Mouse (Mus musculus) embryo, embryonic 10.5 days (tissue): Measurements from ENCODE around the gene Tnfaip8l2.
A peak's percentile ranks its signal among the peaks of the same experiment; 100 is the strongest.
"Not testable (repeated sequence)": the region's sequence is repeated elsewhere in the genome, so short reads cannot be mapped to it uniquely, and the experiment has no call there.

Source experiments
- DNase-seq: peaks from one replicate; pipeline ENCODE4 v3.0.0-alpha.2; 2015; ENCODE audit warnings: low spot score

Gene Tnfaip8l2

DNA sequence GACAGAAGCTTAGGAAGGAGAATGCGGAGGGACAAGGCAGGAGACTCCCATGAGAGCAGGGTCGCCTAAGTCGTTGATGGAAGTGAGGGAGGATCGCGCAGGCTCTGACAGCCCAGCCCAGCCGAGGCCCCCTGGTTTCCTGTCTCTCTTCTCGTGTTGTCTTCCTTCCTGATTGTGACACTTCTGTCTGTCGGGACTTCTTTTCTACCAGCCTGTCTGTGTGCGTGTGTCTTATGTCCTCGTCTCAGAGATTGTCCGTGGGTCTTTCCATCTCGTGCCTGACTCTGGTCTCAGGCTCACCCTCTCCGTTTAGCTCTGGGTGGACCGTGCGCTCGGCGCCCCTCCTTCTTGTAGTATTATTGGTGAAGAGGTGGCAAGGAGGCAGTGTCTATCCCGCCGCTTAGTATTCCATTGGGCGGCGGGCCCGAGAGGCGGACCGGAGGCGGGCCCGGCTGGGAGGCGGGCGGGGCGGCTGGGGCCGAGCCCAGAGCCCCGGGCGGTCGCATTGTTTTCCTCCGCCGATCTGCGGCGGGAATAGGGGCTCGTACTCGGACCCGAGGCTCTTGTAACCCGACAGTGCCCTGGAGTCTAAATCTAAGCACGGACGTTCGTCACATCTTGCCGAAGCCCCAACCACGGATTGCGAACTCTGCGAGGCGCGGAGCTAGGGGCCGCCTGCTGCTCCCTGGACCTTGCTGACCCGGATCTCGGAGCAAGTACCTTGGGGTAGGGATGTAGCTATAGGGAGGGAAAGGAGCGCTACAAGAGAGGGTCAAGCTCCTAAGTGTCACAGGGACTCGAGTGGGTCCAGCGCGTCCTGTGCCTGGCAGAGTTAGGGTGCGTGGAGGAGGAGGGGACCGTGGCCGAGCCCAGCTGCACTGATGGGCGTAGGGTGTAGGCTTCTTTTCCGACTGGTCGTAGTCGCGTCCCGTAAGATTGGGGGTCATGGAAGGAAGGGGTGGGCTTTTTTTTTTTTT lies 18.1 kb upstream of the Tnfaip8l2 start, which contains the start of gene Sema6c:
Gene Sema6c (plus strand): TSS at position 471 of the 977 bp plus-strand sequence.
- peak; percentile 95 for DNase-seq

DNA sequence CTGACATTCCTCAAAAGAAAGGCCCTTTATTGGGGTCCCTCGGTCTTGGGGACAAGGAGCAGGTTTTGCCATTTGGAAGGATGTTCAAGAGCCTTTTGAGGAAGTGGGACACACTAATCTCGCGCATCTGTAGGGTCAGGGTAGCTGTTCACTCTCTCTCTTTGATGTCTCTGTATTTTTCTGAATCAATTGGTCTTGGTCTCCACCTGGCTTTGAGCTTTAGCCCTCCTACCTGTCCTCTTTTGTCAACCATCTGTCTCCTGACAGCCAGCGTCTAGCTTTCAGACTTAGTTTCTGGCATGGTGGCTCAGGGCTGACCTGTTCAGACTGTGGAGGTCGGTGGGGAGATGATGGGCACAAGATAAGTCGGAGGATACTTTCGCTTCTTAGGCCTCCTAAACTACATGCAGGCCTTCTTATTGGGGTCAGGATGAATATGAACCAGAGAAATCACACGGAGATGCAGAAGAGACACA lies 17.4 kb upstream of the Tnfaip8l2 start:
- DNase-seq = peak; percentile 38

DNA sequence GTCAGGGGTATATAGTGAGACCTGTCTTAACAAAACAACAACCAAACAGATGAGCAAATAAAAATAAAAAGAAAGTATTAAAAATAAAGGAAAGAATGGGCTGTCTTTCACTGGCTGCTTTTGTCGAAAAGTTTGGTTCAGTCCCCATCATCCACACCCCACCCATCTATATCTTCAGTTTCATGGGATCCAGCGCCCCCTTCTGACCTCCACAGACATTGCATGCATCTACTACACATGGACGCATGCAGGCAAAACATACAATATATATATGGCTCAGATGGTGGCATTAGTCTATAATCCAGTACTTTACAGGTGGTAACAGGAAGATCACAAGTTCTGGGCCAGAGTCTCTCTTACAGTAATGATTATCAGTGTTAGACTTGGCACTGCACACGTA lies 11.7 kb upstream of the Tnfaip8l2 start:
- no peak for DNase-seq

DNA sequence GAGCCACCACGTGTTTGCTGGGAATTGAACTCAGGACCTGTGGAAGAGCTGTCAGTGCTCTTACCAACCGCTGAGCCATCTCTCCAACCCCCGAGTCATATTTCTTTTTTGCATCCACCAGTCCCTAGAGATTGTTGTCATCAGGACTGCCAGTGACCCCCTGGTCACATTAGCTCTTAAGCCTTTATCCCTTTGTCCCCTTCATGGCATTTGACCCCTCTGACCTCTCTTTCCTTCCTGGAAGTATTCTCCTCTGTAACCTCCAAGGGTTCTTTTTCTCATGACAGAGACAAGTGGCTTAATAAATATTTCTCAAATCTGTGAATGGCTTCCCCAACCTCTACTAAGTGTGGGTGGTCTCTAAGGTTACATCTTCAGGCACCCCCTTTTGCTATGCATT lies 5.8 kb upstream of the Tnfaip8l2 start:
- peak; percentile 54 for DNase-seq

DNA sequence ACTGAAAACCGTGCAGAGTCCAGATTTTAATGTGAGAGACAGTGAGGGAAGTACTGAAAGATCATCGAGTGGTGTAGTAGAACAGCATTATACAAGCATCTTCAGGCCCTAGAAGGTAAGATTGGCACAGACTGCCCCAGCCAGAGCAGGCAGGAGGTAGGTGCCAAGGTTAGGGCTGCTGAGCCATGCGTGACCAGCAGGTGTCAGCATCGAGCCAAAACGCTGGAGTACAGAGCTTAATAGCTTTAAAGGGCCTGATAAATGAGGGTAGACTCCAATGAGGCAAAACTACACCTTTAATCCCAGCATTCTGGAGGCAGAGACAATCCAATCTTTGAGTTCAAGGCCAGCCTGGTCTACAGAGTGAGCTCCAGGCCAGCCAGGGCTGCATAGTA lies 454 bp upstream of the Tnfaip8l2 start:
- DNase-seq = peak; percentile 88

DNA sequence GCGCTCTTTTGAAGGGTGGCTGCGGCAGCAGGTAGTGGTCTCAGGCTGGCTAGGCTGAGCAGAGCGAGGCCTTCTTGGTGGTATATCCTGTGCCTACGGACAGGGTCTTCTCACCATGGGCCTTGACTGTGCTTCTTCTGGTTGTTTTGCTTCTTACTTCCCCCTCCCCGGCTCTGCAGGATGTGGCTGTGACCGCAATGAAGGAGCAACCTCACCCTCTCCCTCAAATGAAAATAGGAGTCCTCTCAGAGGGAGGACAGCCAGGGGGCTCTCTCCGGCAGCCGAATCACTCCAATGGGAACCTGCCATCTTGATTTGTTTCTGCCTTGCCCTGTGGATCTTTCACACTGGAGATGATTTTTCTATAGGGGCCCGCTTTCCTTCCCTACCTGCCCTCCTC lies 686 bp downstream of the Tnfaip8l2 start:
- no peak for DNase-seq

DNA sequence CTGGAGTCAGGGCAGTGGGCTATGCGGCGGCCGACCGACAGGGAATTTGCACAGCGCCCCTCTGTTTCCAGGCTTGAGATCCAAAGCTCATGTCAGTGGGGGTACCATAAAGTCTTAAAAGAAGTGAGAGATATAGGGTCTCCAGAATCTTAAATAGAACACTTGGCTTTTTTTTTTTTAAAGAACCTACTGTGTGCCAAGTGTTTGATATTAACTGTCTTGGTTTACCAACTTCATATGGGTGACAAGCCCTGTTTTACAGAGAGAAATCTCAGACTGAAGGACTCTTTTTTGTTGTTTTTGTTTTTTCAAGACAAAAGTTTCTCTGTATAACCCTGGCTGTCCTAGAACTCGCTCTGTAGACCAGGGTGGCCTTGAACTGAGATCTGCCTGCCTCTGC lies 1.4 kb downstream of the Tnfaip8l2 start:
- no peak for DNase-seq

DNA sequence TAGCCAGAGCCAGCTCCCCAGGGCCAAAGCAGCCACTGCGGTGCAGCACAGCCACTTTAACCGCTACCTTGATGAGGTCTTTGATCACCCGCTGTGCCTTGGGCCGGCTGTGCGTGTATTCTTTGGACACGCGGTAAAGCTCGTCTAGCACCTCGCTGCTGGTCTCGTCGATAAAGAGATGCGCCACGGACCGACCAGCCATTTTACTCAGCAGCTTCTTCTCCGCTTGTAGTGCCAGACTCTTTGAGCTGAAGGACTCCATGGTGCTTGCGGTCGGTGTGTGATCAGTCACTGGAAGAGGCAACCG lies 1.9 kb downstream of the Tnfaip8l2 start:
- no peak for DNase-seq

DNA sequence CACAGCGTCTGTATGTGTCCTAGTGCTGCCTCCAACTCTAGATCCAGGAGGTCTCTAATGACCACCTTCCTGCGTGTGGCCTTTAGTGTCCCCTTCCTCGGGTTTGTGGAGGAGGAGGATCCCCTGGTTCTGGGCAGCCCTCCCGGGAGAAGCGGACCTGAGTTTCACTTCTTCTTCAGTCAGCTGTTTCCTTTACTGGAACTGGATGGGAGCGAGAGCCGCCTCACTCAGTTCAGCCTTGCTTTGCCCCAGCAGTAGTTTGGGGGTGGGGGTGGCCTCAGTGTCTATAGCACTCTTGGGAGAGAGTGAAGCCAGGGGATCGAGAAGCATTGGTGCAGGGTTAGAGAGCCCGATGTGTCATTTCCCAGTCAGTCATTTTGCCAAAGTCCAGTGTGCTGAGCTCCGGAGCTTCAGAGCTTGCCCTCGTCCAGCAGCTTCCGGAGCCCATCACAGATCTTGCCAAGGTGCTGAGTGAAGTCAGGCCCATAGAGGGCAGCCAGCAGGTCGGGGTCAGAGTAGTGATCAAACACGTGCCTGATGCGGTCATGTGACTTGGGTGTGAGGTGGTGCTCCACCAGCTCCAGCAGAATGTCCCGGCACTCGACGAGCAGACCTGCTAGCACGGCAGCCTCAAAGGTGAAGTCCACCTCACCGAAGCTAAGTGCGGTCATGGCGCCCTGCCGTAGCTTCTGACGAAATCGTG lies 2.4 kb downstream of the Tnfaip8l2 start:
- DNase-seq = no peak

DNA sequence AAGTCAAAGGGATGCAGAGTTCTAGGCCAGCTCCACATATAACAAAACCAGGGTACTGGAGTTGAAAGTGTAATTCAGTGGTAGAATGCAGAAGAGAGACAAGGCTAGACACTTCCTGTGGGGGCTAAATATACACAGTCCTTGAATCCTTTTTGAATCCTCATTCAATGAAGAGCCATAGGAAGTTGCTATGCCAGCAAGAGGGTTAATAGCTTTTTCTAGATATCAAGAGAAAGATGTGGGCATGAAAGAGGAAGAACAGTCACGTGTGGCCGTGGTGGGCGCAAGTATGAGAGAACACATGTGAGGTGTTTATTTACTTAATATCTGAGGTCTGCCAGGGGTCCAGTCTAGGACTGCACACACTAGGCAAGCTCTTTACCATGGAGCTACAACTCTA lies 5.8 kb downstream of the Tnfaip8l2 start:
- DNase-seq = no peak

DNA sequence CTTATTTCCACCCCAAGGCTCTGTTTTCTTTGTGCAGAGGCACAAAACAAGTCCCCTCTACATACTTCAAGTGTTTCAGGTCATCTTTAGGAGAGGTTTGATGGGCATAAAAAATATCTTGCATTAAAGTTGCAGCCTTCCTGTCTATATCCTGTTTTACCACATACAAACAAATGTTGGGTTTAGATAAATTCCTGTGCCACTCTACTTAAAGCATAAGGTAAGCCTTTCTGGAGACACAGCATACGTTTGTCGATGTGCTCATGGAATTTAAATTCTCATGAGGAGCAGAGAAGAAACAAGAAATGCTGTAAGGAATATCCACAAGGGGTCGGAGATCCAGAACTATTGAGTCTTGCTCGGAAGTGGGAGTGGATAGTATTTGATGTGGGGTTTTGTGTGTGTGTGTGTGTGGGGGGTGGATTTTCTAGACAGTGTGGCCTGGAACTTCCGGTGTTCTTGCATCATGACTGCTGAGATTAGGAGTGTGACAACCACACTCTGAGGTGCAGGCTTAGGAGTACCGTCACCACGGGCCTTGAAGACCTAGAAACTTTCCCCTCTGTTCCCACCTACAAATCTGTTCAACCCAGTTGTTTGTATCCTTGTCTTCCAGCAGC lies 6.6 kb downstream of the Tnfaip8l2 start:
- no peak for DNase-seq

DNA sequence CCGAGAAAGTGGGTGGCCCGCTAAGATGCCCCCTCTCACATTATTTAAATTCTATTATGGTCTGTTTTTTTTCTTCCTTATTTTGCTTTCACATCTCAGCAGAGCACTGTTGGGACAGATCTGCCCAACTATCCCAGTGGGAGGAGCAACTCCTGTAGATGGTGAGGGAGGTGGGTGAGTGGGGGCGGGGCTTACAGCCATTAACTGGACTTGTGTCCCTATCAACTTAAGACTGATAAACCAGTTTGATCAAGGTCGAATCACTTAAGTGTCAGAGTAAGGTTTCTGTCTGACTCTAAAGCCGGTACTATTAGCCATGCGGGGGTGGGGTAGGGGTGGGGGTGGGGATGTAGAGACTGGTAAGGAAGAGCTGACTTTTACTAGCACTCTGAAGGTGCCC lies 7.1 kb downstream of the Tnfaip8l2 start:
- peak; percentile 40 for DNase-seq

DNA sequence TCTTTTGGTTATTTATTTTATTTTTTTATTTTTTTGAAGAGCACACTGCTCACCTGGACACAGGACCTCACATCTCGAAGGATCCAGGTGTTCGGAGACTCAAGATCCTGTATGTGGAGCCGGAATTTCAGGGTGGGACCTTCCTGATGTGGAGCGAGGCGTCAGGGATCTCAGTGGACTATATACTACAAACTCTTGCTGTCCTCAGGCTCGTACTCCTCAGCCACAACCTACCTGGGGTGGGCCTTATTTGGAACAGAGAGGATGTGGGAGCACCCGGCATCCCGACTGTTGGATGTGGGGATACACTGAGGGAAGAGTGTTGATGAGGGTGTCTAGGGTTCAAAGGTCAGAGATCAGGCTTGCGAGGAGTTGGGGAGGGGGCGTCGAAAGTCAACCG lies 8.0 kb downstream of the Tnfaip8l2 start:
- DNase-seq = not testable (repeated sequence)

DNA sequence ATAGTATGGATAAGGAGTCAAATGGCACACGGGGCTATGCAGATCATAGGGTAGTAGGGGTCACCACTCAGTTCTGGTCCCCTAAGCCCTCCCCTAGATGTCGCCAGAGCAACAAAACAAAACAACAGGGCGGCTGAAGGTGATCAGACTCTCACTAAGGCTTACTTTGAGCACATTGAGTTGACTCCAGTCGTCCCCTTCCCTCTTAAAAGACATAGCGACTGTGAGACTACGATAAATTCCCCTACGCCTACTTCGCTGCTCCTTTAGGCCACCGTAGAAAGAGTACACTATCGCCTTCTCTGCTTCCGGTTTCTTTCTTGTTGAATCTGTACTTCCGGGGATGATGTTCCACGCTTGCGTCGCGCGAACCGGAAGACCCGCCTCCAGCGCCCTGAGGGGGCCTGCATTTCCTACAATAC lies 8.5 kb downstream of the Tnfaip8l2 start, which contains the start of the genes Scnm1 and Lysmd1:
Gene Scnm1 (minus strand): TSS at position 332 of the 422 bp plus-strand sequence.
Gene Lysmd1 (plus strand): TSS at position 409 of the 422 bp plus-strand sequence.
- DNase-seq = peak; percentile 97

DNA sequence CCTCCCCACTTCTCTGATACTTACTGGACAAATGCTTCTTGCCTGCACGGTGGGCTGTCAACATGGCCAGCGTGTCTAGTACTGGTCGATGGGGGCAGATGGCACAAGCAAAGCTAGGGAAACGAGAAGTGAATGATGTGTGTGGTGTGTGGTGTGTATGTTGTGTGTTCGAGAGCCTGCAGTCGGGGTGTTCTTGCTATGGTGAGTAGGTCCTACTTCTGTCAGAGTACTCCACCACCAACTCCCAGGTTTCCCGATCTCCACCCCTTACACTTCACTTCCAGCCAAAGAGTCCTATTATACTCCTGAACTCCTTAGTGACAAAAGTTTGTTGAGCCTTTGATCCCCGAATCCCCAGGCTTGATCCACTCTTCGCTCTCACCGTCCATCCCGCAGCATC lies 9.0 kb downstream of the Tnfaip8l2 start:
- DNase-seq = no peak

DNA sequence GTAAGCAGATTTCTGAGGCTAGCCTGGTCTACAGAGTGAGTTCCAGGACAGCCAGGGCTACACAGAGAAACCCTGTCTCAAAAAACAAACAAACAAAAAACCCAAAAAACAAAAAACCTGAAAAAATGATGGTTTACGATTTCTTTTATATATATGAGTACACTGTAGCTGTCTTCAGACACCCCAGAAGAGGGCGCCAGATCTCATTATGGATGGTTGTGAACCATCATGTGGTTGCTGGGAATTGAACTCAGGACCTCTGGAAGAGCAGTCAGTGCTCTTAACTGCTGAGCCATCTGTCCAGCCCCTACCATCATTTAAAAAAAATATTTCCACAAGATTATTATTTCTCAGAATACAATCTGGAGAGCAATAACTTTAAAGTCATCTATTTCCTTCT lies 9.8 kb downstream of the Tnfaip8l2 start:
- DNase-seq = not testable (repeated sequence)

DNA sequence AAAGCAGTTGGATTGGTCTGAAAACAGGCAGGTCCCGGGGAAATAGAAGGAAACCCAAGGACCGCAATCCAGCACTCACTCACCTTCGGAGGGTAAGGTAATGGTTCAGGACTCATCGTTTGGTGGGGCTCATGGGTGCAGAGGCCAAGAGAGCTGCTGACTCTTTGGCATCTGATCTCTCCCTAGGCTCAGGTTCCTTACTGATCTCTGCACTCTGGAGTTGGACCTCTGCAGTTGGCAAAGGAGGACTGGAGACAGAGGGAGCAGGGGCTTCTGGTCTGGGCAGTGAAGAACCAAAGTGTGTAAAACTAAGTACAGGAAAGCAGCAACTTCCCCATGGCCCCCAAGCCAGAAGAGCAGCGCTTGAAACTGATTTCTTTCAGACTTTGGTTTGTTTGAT lies 12.1 kb downstream of the Tnfaip8l2 start:
- DNase-seq = no peak

DNA sequence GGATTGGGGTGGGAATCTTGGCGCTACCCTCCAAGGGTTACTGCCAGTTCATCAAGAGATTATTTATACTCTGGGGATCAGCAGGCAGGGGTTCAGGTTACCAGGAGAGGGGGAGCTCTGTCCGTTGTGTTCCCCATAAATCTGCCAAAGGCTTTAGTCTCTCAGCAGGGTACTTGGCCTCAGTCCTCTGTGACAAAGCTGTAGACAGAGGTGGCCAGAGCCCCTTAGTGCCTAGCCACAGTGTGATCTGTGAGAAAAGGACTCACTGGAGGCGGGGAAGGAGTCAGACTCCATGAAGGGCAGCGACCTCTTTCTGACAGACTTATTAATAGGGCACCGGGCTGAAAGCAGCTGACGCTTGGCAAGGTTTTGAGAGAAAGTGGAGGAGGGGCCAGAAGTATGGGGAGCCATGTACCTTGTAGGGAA lies 12.9 kb downstream of the Tnfaip8l2 start:
- DNase-seq = peak; percentile 49

DNA sequence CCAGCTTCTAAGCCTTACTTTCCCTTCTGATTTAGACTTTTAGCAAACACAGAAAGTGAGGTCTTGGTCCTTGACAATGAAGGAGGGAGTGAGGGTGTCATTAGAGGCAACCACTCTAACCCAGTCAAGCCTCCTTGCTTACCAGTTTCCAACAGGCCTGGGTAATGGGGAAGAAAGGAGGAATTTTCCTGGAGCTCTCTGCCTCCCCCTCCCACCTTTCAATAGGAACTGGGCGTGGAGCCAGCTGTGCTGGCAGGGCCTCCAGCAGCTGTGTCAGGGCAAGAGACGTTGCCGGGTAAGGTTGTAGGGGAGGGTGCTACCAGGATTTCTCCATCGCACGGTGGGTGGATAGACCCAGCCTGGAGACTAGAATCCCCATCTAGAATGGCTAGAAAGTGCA lies 17.2 kb downstream of the Tnfaip8l2 start:
- no peak for DNase-seq

DNA sequence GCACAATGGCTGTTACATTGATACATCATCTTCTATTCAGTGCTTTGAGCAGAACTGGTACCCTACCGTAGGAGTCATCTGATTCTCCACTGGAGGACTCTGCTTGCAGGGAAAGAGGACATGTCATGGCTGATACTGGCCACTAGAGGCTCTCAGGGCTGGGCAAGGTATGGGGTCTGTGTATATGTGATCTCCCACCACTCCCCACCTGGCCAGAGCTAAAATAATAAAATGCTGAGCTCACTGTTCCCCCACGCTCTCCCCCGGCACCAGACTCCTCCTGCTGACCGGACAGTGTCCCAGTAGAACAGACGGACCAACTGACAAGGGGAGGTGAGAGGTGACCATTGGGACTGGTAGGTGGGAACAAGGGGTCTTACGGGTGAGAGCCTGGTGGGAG lies 17.9 kb downstream of the Tnfaip8l2 start, which contains the start of gene Tmod4:
Gene Tmod4 (plus strand): TSS at position 231 of the 400 bp plus-strand sequence.
- peak; percentile 49 for DNase-seq

DNA sequence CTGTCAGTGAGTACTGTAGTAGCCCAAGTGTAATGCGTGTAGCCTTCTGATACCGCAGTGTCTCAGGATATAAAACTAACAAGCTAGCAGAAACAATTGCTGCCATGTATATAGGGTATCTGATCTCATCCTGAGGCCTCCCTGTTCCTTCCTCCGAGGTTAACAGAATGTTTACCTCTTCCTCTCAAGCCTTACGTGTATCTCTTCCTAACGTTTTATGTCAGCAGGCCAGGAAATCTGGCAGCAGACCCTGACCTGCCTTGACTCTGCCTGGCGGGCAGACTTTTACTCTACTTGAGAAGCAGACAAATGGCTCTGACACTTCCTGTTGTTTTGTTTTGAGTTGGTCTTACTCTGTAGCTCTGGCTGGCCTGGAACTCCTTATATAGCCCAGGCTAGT lies 20.6 kb downstream of the Tnfaip8l2 start:
- DNase-seq = no peak

DNA sequence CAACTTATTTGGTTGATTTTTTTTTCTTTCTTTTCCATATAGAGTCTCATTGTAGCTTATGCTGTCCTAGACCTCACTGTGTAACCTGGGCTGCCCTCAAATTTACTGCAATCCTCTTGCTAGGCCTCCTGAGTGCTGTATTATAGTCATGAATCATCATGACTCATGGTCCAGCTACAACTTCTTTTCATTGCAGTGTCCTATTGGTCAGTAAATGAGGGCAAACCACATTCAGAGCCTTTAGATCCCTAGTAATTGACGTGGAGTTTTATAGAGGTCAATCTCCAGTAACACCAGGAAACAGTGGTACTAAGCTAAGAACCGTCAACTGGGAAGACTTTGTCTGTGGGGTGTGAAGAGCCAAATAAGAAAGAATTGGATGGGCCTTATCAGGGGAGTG lies 24.4 kb downstream of the Tnfaip8l2 start:
- no peak for DNase-seq
